Mouse (Mus musculus) heart, postnatal 36 days (tissue): ENCODE measurements around the gene Ddo. TPM values are rescaled to one million over a fixed set of nuclear protein-coding genes. Genes with fewer than 3 reads are reported as not detected.

Experiments
- DNase-seq, 2 experiments: peaks; one replicate each; pipeline ENCODE4 v3.0.0; 2021 to 2022
- intact Hi-C: fragments of 180-260 bp; cut with DNase I; formaldehyde crosslinking; loops from one replicate; pipeline ENCODE4 v1.15.1; 2025
- total RNA-seq, 2 experiments: library from RNA; stranded (reverse); gene quantifications; 2 replicates each; pipeline ENCODE4 v1.2.3; 2021

Gene Ddo
- total RNA-seq, 2 experiments from 2014 or later: 34.7 to 38.7 TPM

GRCm38 (mm10) chr10:40649634-40650033, 19.8 kb downstream of the Ddo start:
- DNase-seq: no peak
- intact Hi-C loops: loop anchor here (1.0 to 2.0 kb wide), 2 partner anchors 235 to 355 kb away; no protein-coding TSS in a partner anchor

- intact Hi-C loops: no loop called here
- no peak for DNase-seq
These were observed 21.9 kb downstream of the Ddo start for GRCm38 (mm10) chr10:40651676-40652075.

GRCm38 (mm10) chr10:40665270-40665669, 35.5 kb downstream of the Ddo start:
- intact Hi-C loops: no loop called here
- no peak for DNase-seq

GRCm38 (mm10) chr10:40666943-40667342, 37.1 kb downstream of the Ddo start:
- intact Hi-C loops: no loop called here
- DNase-seq: no peak

- intact Hi-C loops: no loop called here
These were observed 38.8 kb downstream of the Ddo start for GRCm38 (mm10) chr10:40668640-40669039.

GRCm38 (mm10) chr10:40672587-40673296, 42.9 kb downstream of the Ddo start:
- intact Hi-C loops: no loop called here
- no peak for DNase-seq

More at GRCm38 (mm10) chr10:40668640-40669039, 38.8 kb downstream of the Ddo start:
- no peak for DNase-seq

- intact Hi-C loops: no loop called here
- DNase-seq: no peak
These were observed 43.5 kb downstream of the Ddo start for GRCm38 (mm10) chr10:40673297-40673665.

- DNase-seq: no peak
- intact Hi-C loops: no loop called here
These were observed 44.3 kb downstream of the Ddo start for GRCm38 (mm10) chr10:40674151-40674550.

GRCm38 (mm10) chr10:40675921-40676320, 46.1 kb downstream of the Ddo start:
- no peak for DNase-seq
- intact Hi-C loops: no loop called here

- intact Hi-C loops: no loop called here
These were observed 48.7 kb downstream of the Ddo start for GRCm38 (mm10) chr10:40678477-40678876.

GRCm38 (mm10) chr10:40682470-40682869, 52.7 kb downstream of the Ddo start:
- DNase-seq: peak in 1 of 2 experiments; percentile 4
- intact Hi-C loops: loop anchor here (5.0 kb wide), 1 partner anchor 80 kb away; no protein-coding TSS in a partner anchor

More at GRCm38 (mm10) chr10:40678477-40678876, 48.7 kb downstream of the Ddo start:
- no peak for DNase-seq

- intact Hi-C loops: loop anchor here (1.0 to 5.0 kb wide), 2 partner anchors 79 to 200 kb away; partner anchors contain the start of genes Cdc40 and Wasf1
- DNase-seq: peak; percentile 69 to 78
These were observed 53.5 kb downstream of the Ddo start, which contains the start of gene Mettl24 for GRCm38 (mm10) chr10:40683092-40683867. TSS of gene Mettl24 (plus strand) at chr10:40683282.

- no peak for DNase-seq
- intact Hi-C loops: loop anchor here (1.0 to 5.0 kb wide), 2 partner anchors 78 to 199 kb away; partner anchors contain the start of genes Cdc40 and Wasf1
These were observed 54.0 kb downstream of the Ddo start for GRCm38 (mm10) chr10:40683868-40684253.

- no peak for DNase-seq
- intact Hi-C loops: loop anchor here (5.0 kb wide), 1 partner anchor 78 kb away; no protein-coding TSS in a partner anchor
These were observed 54.5 kb downstream of the Ddo start for GRCm38 (mm10) chr10:40684326-40684725.

GRCm38 (mm10) chr10:40685641-40686040, 55.8 kb downstream of the Ddo start:
- intact Hi-C loops: no loop called here
- DNase-seq: no peak

- intact Hi-C loops: no loop called here
- no peak for DNase-seq
These were observed 57.2 kb downstream of the Ddo start for GRCm38 (mm10) chr10:40686976-40687375.

GRCm38 (mm10) chr10:40687407-40687806, 57.6 kb downstream of the Ddo start:
- intact Hi-C loops: no loop called here
- no peak for DNase-seq

- no peak for DNase-seq
- intact Hi-C loops: no loop called here
These were observed 58.5 kb downstream of the Ddo start for GRCm38 (mm10) chr10:40688266-40688665.

GRCm38 (mm10) chr10:40688873-40689272, 59.1 kb downstream of the Ddo start:
- intact Hi-C loops: no loop called here
- no peak for DNase-seq

GRCm38 (mm10) chr10:40698652-40699051, 68.8 kb downstream of the Ddo start:
- intact Hi-C loops: no loop called here
- no peak for DNase-seq

GRCm38 (mm10) chr10:40711127-40711526, 81.3 kb downstream of the Ddo start:
- DNase-seq: no peak
- intact Hi-C loops: no loop called here
